Mouse (Mus musculus) gonadal fat pad, adult 2 months (tissue): ENCODE data around the gene Cldn15. TPM values are rescaled to one million over a fixed set of nuclear protein-coding genes. Genes with fewer than 3 reads are reported as not detected.
"Not testable (repeated sequence)": the region's sequence is repeated elsewhere in the genome, so short reads cannot be mapped to it uniquely, and the experiment has no call there.

ENCODE experiments used
- DNase-seq: peaks from one replicate; pipeline ENCODE4 v3.0.0-alpha.2; 2012; ENCODE audit warnings: low read depth
- polyA plus RNA-seq: library from polyadenylated mRNA; depleted of rRNA; stranded (reverse); fragments of >200 nt; gene quantifications from 2 replicates; pipeline ENCODE4 v1.2.3, GENCODE M21; 2012; rRNA removed

Cldn15 gene
- polyA plus RNA-seq, result 24.6 and 37.4 TPM in 2 replicates

DNA sequence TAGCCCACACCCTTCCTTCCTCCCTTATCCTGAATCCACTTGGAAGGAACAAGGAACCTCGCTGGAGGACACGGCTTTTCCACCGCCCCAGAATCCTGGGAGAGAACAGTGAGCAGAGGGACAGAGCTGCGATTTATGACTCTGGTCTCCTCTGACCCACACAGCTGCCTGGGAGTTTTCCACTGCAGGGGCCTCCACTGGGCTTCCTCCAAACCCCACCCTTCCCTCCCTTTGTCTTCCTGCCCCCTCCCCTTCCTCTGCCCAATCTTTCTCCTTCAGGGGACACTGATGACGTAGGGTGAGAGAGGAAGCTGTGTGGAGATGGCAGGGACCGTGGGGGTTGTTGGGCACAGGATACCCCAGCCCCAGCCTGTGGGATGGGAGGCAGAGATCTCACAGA lies at the start of gene Cldn15:
Gene Cldn15, plus strand, starts transcription at position 286 of the 400 bp plus-strand sequence.
- DNase-seq, result no peak

DNA sequence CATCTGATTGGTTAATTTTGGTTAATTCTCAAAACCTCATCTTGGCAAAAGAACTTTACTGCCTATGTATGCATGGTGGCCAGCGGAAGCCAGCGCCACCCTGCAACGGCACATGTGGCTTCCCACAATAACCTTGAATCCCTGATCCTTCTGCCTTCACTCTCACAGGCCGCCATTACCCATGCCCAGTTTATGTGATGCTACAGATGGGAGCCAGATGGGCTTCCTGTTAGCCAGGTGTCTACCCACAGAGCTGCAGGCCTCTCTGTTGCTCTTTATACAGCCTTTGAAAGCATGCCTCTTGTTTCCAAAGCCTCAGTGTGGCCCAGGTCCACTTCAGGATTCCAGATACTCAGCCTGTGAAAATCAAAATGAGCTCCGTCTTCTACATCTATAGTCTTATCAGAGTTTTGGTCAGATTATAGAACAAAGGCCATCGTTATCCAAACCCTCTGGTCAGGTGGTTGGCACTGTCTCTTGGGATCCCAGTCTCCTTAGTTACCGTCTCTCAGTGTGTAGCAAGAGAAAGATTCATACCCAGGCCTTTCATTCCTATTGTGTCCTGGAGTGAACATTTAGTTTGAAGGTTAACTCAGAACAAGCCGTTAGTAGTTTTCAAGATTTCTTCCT lies 48.7 kb upstream of the Cldn15 start:
- DNase-seq, result no peak

DNA sequence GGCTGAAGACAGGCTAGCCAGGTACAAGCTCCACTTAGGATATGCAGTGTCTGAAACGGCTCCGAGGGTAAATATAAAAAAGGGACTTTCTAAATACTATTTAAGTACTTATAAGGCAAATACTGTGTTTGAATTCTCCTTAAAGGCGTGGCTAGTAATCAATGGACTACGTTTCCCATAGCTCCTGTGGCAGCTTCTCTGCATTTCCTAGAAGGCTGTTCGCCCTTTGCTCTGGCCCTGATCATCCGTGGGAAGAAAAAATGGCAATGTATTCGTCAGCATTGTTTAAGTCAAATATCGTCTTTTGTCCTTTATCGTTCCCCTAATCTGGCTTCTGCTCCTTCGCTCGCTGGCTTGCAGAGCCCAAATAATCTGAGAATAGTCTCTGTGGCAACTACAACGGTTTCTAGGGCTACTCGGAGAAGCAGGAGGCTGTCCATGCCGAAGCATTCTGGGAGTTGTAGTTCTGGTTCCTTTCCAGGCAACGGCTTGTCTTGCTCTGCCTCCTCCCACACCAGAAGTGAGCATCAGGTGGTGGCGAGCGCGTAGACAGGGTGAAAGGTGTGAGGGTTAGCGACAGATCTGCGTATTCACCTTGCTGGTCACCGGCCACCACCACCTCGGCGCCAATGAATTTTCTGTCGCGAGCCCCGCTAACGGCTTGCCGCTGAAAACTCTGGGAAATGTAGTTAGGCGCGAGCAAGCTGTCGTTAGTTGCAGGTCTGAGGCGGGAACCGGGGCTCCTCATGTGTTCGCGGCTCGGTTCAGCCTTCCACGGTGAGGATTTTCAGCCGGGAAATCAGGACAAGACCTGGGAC lies 47.6 kb upstream of the Cldn15 start:
- no peak for DNase-seq

DNA sequence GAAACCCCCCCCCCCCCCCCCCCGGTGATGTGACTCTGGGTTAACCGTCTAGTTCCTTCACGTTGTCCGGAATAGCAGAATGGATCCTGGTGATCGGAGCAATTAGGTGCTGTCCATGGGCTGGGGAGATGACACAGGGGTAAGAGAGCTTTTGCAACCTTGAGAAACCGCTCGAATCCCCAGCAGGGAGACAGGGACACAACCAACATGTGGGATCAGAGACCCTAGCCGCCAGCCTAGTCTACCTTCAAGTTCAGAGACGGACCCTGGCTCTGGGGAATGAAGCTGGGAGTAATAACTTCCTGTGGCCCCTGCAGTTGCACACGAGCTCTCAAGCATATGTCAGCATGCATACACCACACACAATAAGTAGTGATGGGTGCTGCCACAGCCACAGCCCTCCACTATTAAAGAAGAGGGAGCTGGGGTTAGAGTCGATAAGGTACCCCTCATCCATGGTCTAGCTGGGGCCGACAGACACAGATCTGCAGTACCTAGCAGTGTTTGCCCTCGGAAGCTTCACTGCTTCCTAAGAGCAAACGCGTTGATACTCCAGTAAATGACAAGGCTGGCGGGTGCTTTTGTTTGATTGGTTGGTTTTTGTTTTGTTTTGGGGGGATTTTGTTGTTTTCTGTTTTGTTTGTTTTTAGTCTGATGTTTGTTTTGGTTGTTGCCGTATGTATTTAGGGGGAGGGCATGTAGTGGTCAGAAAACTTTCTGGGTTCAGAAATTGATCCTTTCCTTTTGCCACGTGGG lies 46.7 kb upstream of the Cldn15 start:
- DNase-seq, result no peak

DNA sequence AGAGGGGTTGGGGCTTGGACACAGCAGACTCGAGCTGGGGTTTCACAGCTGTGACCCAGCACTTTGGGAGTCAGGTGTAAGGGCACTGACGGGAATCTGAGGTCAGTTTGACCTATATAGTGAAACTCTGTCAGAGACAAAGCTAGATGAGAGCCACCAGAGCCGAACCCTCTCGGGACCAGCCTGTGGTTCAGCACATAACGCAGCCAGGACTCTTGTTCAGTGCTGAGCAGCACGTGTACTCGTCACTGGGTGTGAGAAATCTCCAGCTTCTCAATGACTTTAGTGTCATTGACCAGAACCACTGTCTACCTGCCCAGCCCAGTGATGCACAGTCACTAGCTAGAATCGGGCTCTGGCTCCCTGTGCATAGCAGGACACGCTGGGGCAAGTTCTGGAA lies 43.6 kb upstream of the Cldn15 start:
- no peak for DNase-seq

DNA sequence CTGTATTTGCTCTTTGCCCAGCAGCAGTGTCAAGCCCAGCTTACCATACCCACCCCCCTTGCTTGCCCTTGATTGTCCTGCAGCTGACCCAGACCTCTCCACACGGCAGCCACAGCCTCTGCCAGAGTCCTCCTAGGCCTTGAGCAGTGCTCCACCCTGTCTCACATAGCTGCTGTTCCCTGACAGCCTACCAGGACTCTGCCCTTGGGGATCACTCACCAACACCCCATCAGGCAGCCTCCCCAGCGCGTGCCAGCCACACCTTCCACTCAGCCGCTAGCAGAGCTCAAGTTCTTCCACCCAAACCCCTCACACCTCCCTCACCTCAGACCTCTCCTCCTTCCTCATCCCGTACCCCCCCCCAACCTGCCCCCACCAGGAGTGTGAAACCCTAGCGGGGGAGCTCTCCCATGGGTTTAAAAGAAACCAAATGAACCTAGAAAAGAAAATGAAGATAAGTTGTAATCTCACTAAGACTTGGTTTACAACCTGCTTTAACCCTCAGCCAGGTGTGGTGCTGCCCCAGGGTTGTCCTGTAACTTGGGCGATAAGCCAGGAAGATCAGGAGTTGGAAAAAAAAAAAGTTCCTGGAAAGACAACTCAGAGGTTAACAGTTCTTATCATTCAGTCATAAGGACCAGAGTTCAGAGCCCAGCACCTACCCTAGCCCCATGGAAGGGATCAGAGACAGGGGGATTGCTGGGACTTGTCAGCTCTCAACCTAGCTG lies 42.5 kb upstream of the Cldn15 start:
- DNase-seq, result no peak

DNA sequence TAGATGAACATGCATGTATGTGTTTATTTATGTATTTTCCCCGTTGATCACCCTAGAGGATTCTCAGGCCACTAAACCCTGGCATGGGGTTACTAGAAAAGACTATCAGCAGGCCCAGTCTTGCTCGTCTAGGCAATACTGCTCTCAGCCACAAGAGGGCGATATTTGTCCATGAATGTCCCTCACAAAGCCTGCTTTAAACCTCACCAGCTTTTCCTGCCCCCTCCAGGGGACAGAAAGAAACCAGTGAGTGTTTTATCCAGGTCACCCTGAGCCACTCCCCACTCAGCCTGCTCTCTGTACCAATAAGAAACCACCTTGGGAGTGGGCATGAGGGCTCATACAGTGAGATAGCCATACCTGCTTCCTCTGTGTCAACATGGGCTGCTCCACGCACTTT lies 37.3 kb upstream of the Cldn15 start:
- DNase-seq, result no peak

DNA sequence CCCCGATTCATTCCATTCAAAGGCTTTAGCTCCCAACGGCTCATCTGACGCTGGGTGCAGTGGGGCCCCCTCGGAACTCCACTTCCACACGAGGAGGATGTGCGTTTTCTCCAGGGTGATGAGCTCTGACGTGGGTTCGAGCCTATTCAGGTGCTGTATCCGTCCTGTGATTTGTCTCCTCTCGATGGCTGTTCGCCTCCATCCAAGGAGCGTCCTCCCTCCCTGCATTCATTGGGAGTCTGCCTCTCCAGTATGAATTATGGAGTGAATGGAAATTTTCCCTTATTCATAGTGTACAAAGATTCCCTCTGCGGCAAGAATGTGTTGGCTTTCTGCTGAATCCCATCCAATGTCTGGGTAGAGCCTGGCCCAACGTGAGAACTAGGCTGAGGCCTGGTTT lies 34.5 kb upstream of the Cldn15 start:
- DNase-seq, result no peak

DNA sequence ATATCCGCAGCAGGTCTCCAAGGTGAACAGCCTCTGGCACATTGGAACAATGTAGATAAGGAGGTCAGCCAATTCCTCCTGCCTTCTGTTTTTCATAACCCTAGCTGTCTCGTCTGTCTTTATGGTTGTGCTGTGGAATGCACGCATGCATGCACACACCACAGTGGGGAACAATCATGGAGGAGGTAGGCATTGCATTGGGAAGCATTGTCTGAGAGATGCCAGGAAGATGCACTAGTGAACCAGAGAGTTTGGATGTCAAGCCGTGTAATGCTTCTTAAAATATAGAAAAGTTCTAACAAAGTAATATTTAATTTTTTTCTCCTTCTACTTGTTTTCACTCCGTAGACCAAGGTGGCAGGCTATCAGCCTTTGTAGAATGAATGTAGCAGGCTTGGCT lies 33.5 kb upstream of the Cldn15 start:
- no peak for DNase-seq

DNA sequence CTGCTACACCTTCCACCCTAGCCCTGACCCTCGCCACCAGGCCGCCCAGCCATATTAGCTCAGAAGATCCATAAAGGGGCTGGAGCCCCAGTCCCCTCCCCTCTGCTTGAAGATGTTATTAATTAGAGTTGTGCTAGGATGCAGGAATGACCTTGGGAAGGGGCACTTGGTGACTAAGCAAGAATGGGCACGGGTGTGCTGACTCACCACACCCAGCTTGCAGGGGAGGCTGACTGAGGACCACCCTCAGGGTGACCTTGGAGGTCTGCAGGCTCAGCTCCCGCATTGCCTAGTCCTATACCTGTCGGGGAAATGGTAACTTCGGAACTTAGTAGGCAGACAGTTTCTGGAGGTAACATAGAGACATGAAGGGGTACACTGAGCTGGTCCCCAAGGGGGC lies 32.5 kb upstream of the Cldn15 start:
- DNase-seq, result no peak

DNA sequence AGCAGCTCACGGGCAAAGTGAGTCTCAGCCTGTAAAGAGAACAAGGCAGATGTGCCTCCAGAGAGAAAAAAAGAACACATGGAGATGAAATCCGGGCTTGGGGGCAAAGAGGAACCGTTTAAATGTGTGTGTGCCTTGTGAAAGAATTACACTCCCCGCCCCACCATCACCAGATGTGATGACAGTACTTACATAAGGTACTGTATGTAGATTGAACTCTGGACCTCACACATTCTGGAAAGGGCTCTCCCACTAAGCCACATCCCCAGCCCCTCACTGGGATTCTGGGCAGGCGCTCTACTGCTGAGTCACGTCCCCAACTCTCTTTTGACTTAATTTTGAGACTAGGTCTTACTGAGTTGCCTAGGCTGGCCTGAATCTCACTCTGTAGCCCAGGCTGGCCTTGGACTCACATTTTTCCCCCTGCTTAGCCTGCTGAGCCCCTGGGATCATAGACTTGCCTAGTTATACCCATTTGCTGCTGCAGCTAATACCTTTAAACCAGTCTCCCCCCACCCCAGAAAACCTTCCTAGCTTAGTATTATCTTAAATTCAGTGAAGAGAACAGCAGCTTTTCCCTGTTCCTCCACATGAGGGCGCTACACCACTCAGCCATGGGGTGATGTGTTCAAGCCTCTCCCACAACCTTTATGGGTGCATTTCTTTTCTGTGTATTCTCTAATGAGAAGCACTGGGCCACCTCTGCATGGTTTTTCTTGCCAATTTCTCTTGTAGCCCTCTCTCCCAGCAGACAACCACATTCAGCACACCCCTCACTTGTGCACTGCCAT lies 30.3 kb upstream of the Cldn15 start:
- DNase-seq, result no peak

DNA sequence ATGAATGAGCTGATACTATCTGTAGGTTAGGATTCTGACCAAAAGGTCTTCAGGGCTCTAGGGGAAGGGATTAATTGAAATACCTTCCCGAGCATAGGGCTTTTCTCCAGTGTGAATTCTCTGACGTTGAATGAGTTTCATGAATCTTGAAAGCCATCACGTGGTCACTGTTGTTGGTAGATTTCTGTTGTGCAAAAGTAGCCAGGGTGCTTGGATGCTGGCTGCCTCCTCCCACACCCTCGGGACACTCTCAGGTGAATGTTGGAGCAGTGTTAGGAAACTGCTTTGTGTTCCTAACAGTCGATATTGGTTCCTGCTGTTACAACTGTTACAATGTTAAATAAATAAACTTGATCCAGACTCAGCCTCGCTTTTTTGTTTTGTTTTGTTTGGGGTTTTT lies 29.7 kb upstream of the Cldn15 start:
- no peak for DNase-seq

DNA sequence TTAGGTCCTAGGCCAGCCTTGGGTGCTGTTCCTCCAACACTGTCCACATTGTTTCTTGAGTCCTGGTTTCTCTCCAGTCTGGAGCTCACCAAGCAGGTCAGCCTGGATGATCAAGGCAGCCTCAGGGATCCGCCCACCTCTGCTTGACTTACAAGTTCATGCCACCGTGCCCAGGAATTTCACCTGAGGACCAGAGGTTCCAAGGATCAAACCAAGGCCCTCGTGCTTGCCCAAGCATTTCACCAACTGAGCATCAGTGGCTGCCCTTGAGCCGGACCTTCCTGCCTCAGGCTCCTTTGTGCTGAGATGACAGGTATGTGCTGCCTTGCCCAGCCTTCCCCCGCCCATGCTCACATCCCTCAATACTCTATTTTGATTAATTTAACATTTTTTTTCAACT lies 28.8 kb upstream of the Cldn15 start:
- peak; percentile 97 for DNase-seq

DNA sequence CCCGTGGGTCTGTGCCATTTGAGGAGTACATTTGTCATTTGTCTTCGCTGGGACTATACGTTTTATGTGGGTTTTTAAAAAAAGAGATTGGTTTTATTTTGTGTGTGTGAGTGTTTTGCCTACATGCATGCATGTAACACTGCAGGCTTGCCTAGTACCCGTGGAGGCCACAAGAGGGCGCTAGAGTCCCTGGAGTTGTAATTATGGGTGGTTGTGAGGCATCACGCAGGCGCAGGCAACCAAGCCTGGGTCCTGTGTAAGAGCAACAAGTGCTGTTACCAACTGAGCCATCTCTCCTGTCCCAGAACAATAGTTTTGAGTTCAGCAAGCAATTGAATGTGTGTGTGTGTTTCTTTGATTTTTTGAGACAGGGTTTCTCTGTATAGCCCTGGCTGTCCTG lies 27.1 kb upstream of the Cldn15 start:
- DNase-seq, result no peak

DNA sequence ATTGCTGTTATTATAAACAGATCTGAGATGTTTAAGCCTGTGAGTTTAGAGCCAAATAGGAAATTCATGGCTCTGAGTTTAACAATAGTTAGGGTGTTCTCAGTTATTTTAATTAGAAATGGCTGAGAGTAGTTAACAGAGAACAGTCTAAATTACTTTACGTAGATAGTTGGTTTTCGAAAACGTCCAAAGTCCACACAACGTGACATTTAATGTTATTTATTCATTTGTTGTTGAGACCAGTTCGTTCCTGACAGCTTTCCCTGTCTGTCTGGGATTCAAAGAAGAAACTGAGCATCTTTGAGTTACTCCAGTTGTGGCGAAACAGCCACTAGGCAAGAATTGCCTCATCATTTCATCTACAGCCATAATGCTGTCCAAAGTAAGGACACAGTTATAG lies 26.4 kb upstream of the Cldn15 start:
- not testable (repeated sequence) for DNase-seq

DNA sequence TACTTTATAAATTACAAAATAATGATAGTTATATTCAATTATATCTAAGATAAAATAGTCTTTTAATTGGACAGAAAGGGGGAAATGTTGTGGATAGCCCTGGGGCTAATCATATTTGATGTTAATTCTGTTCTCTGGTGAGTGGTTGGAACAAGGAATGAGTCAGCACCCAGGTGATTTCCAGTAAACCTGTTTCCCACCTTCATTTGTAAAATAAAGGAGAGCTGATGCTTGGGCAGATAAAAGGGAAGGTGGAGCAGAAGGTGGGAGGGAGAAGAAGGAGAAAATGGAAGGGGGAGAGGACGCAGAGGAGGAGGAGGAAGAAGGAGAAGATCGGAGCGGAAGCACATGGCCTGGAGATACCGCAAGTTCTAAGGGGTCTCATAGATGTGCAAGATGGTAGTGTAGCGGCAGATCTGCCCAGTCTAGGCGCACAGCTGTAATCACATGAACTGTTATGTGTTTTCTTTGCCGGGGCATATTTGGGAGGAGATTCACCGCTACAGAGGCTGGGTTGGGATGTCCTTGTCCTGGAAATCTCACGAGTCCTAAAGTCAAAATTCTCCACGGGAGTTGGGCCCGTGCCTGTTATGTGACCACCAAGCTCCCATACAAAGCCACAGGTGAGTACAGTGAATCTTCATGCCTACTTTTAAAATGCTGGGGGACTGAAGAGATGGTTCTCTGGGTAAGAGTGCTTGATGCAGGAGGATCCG lies 25.4 kb upstream of the Cldn15 start:
- DNase-seq, result no peak

DNA sequence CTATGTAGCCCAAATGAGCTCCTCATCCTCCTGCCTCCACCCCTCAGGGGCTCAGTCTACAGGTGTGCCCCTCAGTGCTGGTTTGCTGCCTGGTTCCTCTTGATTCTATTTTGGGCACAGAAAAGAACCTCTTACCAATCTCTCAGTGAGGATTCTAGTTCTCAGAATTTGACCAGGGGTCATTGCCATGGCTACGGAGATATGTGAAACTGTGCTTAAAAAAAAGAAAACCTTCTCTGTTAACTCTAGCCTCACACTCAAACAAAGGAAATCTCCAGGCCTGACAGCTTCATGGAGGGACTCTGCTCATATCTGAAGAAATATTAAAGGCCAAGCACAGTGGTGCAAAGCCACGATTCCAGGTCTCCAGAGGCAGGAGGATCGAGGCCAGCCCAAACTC lies 23.6 kb upstream of the Cldn15 start:
- DNase-seq, result no peak

DNA sequence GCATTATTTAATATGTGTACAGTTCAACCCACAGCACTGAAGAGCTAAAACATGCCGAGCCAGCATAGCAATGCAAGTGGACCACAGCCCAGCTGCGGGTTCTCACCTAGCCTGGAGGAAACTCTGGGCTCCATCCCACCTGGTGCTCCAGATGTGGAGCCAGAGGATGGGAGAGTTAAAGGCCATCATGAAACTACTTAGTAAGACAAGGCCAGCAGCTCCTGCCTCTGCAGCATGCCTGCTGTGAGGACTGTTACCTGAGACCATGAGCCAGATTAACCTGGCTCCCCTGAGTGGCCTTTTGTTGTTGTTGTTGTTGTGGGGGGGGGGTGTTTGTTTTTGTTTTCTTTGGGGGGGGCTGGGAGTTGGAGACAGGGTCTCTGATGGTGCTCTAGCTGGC lies 23.0 kb upstream of the Cldn15 start:
- no peak for DNase-seq

DNA sequence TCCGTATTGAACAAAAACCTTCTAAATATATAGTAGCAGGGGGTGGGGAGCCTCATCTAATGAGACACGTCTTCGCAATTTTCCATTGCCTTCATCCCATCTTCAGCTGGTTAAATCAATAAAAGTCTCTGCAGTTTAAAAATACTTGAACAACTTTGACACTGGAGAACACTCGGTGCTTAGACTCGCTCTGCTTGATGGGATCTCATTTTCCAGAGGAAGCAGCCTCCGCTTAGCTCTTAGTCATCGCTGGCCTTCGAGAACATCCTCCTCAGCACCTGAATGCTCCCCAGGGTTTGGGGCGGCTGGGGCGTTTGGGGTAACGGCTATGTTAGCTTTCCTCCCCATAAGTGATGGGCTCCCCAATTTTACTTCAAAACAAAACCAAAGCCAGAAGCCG lies 21.3 kb upstream of the Cldn15 start:
- DNase-seq, result no peak

DNA sequence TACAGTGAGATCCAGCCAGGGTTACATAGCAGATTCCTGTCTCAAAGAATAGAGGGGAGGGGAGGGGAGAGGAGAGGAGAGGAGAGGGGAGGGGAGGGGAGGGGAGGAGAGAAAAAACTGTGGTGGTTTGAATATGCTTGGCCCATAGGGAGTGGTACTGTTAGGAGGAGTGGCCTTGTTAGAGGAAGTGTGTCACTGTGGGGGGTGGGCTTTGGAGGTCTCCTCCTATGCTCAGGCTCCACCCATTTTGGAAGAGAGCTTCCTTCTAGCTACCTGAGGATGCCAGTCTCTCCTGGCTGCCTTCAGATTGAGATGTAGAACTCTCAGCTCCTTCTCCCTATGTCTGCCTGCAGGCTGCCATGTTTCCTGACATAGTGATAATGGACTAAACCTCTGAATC lies 18.5 kb upstream of the Cldn15 start:
- no peak for DNase-seq
